ENCODE assay signal across 23 mouse cellular contexts in the genomic region with DNA sequence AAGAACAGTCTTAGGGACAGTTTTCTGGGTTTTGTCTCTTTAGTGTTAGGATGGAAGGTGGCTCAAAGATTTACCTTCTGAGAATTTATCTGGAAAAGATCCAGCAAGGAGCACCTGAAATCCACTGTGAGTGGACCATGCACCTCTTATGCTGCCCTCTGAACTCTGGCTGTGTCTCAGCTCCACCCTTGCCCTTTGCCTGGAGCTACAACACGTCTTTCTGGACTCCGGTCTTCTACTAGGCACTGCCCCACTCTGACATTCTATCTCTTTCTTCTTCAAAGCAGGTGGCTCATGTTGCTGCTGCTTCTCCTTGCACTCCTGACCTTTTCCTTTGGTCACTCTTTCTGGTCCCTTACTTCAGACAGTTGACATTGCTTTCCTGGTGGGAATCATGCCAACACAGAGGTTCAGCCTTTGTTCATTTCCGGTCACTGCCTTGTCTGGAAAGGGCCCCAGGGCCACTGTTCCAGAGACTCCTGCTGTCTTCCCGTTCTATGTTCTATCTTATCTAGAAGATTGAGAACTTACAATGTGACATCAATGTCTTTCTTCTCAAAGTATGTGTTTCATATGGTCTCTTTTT. TPM values are rescaled to one million over a fixed set of nuclear protein-coding genes. Genes with fewer than 3 reads are reported as not detected.
"Had no signal": no experiment of that assay in that cellular context is flagged by ENCODE, and none has a peak within 500 bp of the region (broad histone marks: within the 10 kb centered on the region; RNA-seq: fewer than 3 reads in every experiment).

No protein-coding gene starts in this region.

- DNase-seq: layer of hippocampus, adult 9-11 months; layer of hippocampus, postnatal 36 days; liver; lung, embryonic 14.5 days; lung, postnatal 10 days; lung, postnatal 4 days; retina, postnatal 1 day; right cerebral cortex, postnatal 4 days; thymus, postnatal 4 days had no signal

- H3K9ac ChIP-seq: hindbrain, embryonic 14.5 days; limb, embryonic 12.5 days; liver, embryonic 15.5 days; lung, embryonic 14.5 days; midbrain, embryonic 15.5 days; neural tube, embryonic 13.5 days had no signal

- H3K4me3 ChIP-seq: limb, embryonic 12.5 days; liver, embryonic 15.5 days; midbrain, embryonic 15.5 days; neural tube, embryonic 13.5 days had no signal

- H3K9me3 ChIP-seq: limb, embryonic 12.5 days; liver, embryonic 15.5 days; midbrain, embryonic 15.5 days; neural tube, embryonic 13.5 days had no signal

- ATAC-seq: midbrain, embryonic 15.5 days had no signal

- H3K36me3 ChIP-seq: limb, embryonic 12.5 days; liver, embryonic 15.5 days; midbrain, embryonic 15.5 days; neural tube, embryonic 13.5 days had no signal

- H3K27me3 ChIP-seq: limb, embryonic 12.5 days; liver, embryonic 15.5 days; midbrain, embryonic 15.5 days; neural tube, embryonic 13.5 days had no signal

- H3K27ac ChIP-seq: hindbrain, embryonic 14.5 days; kidney, postnatal 0 days; limb, embryonic 12.5 days; liver, embryonic 15.5 days; midbrain, embryonic 15.5 days; neural tube, embryonic 13.5 days had no signal

- H3K4me2 ChIP-seq: hindbrain, embryonic 14.5 days; limb, embryonic 12.5 days; liver, embryonic 15.5 days; lung, embryonic 14.5 days; midbrain, embryonic 11.5 days; midbrain, embryonic 15.5 days; neural tube, embryonic 13.5 days had no signal

- H3K4me1 ChIP-seq: limb, embryonic 12.5 days; liver, embryonic 15.5 days; midbrain, embryonic 15.5 days; neural tube, embryonic 13.5 days had no signal

RNA-seq across cellular contexts. Expression of gene Pax4, which starts 21.0 kb away (rescaled TPM):
- total RNA-seq: layer of hippocampus, adult 18-20 months; layer of hippocampus, postnatal 36 days; left cerebral cortex, adult 8-10 months; left cerebral cortex, postnatal 25 days; megakaryocyte, adult 5-6 weeks; monocyte, adult 5-6 weeks had no signal
- polyA plus RNA-seq: hindbrain, embryonic 14.5 days; kidney, postnatal 0 days; limb, embryonic 12.5 days; liver, embryonic 15.5 days; lung, embryonic 14.5 days; midbrain, embryonic 11.5 days; midbrain, embryonic 15.5 days; neural tube, embryonic 13.5 days; spleen, adult 2 months; thymus, postnatal 0 days had no signal

RNA-seq across cellular contexts. Expression of gene Fscn3, which starts 42.5 kb away (rescaled TPM):
- total RNA-seq: layer of hippocampus, adult 18-20 months; left cerebral cortex, adult 8-10 months; left cerebral cortex, postnatal 25 days; megakaryocyte, adult 5-6 weeks; monocyte, adult 5-6 weeks had no signal
- polyA plus RNA-seq: hindbrain, embryonic 14.5 days; kidney, postnatal 0 days; limb, embryonic 12.5 days; lung, embryonic 14.5 days; midbrain, embryonic 11.5 days; midbrain, embryonic 15.5 days; neural tube, embryonic 13.5 days; spleen, adult 2 months had no signal
